Mouse (Mus musculus) heart, embryonic 12.5 days (tissue): ENCODE data around the gene Cd93. TPM values are rescaled to one million over a fixed set of nuclear protein-coding genes. Genes with fewer than 3 reads are reported as not detected.

Experiments used
- ATAC-seq: fragments of 200-750 bp; cut with Nextera tagmentation; 2 replicates; pipeline ENCODE4 v1.8.0; 2017; ENCODE audit warnings: moderate TSS enrichment, moderate library complexity; ENCODE audit not compliant: insufficient number of reproducible peaks, low FRiP score
- H3K27ac ChIP-seq: fragments of 300-500 bp; sonication (generic); 2 replicates; pipeline ENCODE4 v1.5.1; 2016; ENCODE audit warnings: mild to moderate bottlenecking, moderate library complexity; ENCODE audit not compliant: poor library complexity, severe bottlenecking
- H3K27me3 ChIP-seq: fragments of 300-500 bp; sonication (generic); replicated peaks from 2 replicates; pipeline ENCODE4 v1.6.1; 2016; ENCODE audit warnings: mild to moderate bottlenecking, moderate library complexity
- H3K36me3 ChIP-seq: fragments of 300-500 bp; sonication (generic); 2 replicates; pipeline ENCODE4 v1.6.1; 2016; ENCODE audit warnings: mild to moderate bottlenecking, moderate library complexity
- H3K4me1 ChIP-seq: fragments of 300-500 bp; sonication (generic); replicated peaks from 2 replicates; pipeline ENCODE4 v1.6.1; 2016; ENCODE audit warnings: mild to moderate bottlenecking
- H3K4me2 ChIP-seq: fragments of 300-500 bp; sonication (generic); 2 replicates; pipeline ENCODE4 v1.6.1; 2016; ENCODE audit warnings: mild to moderate bottlenecking, moderate library complexity
- H3K4me3 ChIP-seq: fragments of 300-500 bp; sonication (generic); 2 replicates; pipeline ENCODE4 v1.5.1; 2016; ENCODE audit warnings: mild to moderate bottlenecking
- H3K9ac ChIP-seq: fragments of 300-500 bp; sonication (generic); 2 replicates; pipeline ENCODE4 v1.6.1; 2016; ENCODE audit warnings: mild to moderate bottlenecking, moderate library complexity
- H3K9me3 ChIP-seq: fragments of 300-500 bp; sonication (generic); replicated peaks from 2 replicates; pipeline ENCODE4 v1.6.1; 2016; ENCODE audit warnings: mild to moderate bottlenecking, moderate library complexity
- WGBS: fragments of 180-500 bp; shearing (Covaris S2); methylation state at CpG from one replicate; pipeline ENCODE4 v1.1.7; 2016; 5-methylcytosine and 5-hydroxymethylcytosine counted together
- polyA plus RNA-seq: library from polyadenylated mRNA; unstranded; fragments of >200 nt; fragmentation: Nextera tagmentation; extraction: Ambion mirVana; gene quantifications from 2 replicates; pipeline ENCODE4 v1.2.1, GENCODE M21; 2016

The Cd93 gene
- polyA plus RNA-seq, 1 experiment from 2014 or later = 27.3 TPM

GRCm38 (mm10) chr2:148469341-148470238 lies 26.2 kb upstream of the Cd93 start:
- Histone ChIP-seq H3K4me2 (peak overlapping the region; percentile 37; the same call in 1 of the 2 replicates), H3K27me3 (no peaks in the 10 kb centered on the region), H3K9me3 (peaks cover 2% of the 10 kb centered on the region), H3K36me3 (no peaks in the 10 kb centered on the region), H3K4me3 (no peak overlapping the region), H3K4me1 (peaks cover 9% of the 10 kb centered on the region), H3K9ac (no peak overlapping the region), H3K27ac (peak overlapping the region; percentile 55)
- 20% methylated on average over 6 of the region's 7 CpGs for WGBS
- peak; percentile 90 for ATAC-seq

DNA sequence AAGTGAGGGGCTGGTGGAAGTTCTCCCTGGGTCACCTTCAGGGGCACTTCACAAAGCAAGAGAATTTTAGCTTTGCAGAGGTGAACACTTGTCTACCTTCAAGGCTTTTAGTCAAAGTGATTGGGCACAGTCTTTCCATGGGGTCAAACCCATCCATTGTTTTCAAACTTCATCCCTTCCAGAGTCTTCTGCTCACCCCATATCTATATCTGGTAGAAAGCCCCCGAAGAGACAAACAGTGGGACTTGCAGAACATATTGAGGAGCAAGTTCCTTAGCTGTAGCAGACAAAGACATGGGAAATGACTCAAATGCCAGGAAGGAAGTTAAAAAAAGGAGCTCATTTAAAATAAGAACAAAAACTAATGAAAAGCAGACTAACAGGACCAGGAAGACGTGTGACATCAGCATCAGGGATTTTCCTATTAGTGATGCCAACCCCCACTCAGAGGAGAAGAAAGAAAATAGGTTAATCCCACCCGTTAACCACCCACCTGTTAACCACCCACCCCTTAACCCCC lies 24.6 kb upstream of the Cd93 start:
- no peak overlapping the region for H3K27ac ChIP-seq
- H3K4me3 ChIP-seq = no peak overlapping the region
- H3K4me1 ChIP-seq = peaks cover 9% of the 10 kb centered on the region
- no peak overlapping the region for H3K9ac ChIP-seq
- no peaks in the 10 kb centered on the region for H3K36me3 ChIP-seq
- no peak for ATAC-seq
- no peaks in the 10 kb centered on the region for H3K27me3 ChIP-seq
- H3K9me3 ChIP-seq = peaks cover 2% of the 10 kb centered on the region
- WGBS = 55% methylated on average over 3 of the region's 3 CpGs
- H3K4me2 ChIP-seq = no peak overlapping the region

DNA sequence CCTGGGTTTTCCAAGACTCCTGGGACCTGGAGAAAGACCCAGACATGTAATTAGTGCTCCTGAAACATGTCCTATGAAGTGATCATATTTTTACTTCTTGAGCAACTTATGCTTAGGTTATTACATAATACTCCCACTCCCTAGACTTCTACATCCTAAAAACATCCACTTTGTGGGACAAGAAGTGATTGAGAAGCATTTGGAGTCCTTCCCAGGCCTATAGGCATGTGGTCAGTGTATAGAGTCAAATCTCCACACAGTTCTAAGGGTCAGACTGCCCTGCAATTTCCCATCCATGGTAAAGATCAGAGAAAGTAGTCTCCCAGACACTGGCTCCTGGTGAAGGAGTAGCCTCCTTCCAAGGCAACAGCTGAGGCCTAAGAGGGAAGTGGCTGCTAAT lies 12.0 kb upstream of the Cd93 start:
- no peak overlapping the region for H3K27ac ChIP-seq
- no peaks in the 10 kb centered on the region for H3K4me1 ChIP-seq
- no peak overlapping the region for H3K9ac ChIP-seq
- no peaks in the 10 kb centered on the region for H3K9me3 ChIP-seq
- H3K4me2 ChIP-seq = no peak overlapping the region
- ATAC-seq = no peak
- no peaks in the 10 kb centered on the region for H3K27me3 ChIP-seq
- no peak overlapping the region for H3K4me3 ChIP-seq
- H3K36me3 ChIP-seq = no peaks in the 10 kb centered on the region

GRCm38 (mm10) chr2:148454014-148454542 lies 10.7 kb upstream of the Cd93 start:
- no peak overlapping the region for H3K27ac ChIP-seq
- WGBS = 76% methylated on average over 4 of the region's 4 CpGs
- no peaks in the 10 kb centered on the region for H3K27me3 ChIP-seq
- H3K36me3 ChIP-seq = no peaks in the 10 kb centered on the region
- no peaks in the 10 kb centered on the region for H3K4me1 ChIP-seq
- no peak overlapping the region for H3K4me2 ChIP-seq
- H3K9ac ChIP-seq = no peak overlapping the region
- no peaks in the 10 kb centered on the region for H3K9me3 ChIP-seq
- no peak overlapping the region for H3K4me3 ChIP-seq
- ATAC-seq = no peak

- Histone ChIP-seq H3K27me3 (no peaks in the 10 kb centered on the region), H3K27ac (no peak overlapping the region), H3K9ac (no peak overlapping the region), H3K4me1 (no peaks in the 10 kb centered on the region), H3K4me2 (no peak overlapping the region), H3K36me3 (no peaks in the 10 kb centered on the region), H3K4me3 (no peak overlapping the region), H3K9me3 (no peaks in the 10 kb centered on the region)
- ATAC-seq = no peak
- 84% methylated on average over 3 of the region's 3 CpGs for WGBS
These were observed 9.7 kb upstream of the Cd93 start for GRCm38 (mm10) chr2:148453061-148453460.

DNA sequence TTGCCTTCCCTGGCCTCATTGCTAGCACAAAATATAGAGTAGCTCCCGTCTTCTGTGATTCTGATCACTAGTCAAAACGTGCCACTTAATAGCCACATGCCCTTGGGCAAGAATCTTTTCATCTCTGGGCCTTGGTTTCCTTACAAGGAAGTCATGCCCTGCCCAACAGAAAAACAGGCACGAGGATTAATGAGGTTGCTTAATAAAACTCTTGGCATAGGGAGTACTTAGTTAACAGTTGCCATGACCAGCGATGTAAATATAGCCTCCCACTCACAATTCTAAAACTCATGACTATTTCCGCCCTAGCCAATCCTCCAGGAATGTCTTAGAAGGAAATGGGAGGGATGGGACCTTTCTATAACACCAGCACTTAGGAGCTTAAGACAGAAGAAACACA lies 8.1 kb upstream of the Cd93 start:
- H3K27me3 ChIP-seq = no peaks in the 10 kb centered on the region
- H3K9ac ChIP-seq = no peak overlapping the region
- H3K4me2 ChIP-seq = no peak overlapping the region
- no peak overlapping the region for H3K27ac ChIP-seq
- no peak for ATAC-seq
- no peak overlapping the region for H3K4me3 ChIP-seq
- WGBS = 73% methylated on average over 5 of the region's 5 CpGs
- 0 out of 2 replicates have a peak, but pooled peaks cover 2% of the 10 kb centered on the region for H3K4me1 ChIP-seq
- no peaks in the 10 kb centered on the region for H3K36me3 ChIP-seq
- no peaks in the 10 kb centered on the region for H3K9me3 ChIP-seq

DNA sequence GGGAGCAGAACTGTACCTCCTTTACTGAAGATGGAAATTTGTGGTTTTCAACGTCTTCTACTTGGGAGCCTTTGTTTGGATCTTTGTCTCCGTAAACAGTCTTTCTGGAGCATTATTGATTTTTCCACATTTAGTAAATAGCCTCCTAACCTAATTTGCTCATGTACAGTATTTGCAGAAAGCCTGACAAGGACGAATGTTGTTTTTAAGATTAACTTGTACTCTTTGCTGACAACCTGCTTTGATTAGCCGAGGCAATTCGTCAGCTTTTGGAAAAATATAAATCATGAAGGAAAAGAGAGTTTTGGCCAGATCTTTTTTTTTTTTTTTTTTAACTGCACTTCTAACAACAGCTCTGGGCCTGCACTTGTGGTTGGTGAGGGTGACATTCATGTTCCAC lies 7.3 kb upstream of the Cd93 start:
- no peaks in the 10 kb centered on the region for H3K9me3 ChIP-seq
- ATAC-seq = no peak
- WGBS = 60% methylated on average over 5 of the region's 5 CpGs
- H3K36me3 ChIP-seq = no peaks in the 10 kb centered on the region
- no peak overlapping the region for H3K9ac ChIP-seq
- 0 out of 2 replicates have a peak, but pooled peaks cover 5% of the 10 kb centered on the region for H3K4me1 ChIP-seq
- H3K4me3 ChIP-seq = no peak overlapping the region
- H3K27ac ChIP-seq = no peak overlapping the region
- H3K27me3 ChIP-seq = no peaks in the 10 kb centered on the region
- H3K4me2 ChIP-seq = no peak overlapping the region

GRCm38 (mm10) chr2:148449659-148450058 lies 6.3 kb upstream of the Cd93 start:
- H3K36me3 ChIP-seq = no peaks in the 10 kb centered on the region
- no peak overlapping the region for H3K9ac ChIP-seq
- no peak for ATAC-seq
- H3K4me2 ChIP-seq = no peak overlapping the region
- 87% methylated on average over 1 of the region's 1 CpGs for WGBS
- H3K4me3 ChIP-seq = no peak overlapping the region
- peaks cover 6% of the 10 kb centered on the region; the same call in 1 of the 2 replicates for H3K4me1 ChIP-seq
- H3K9me3 ChIP-seq = no peaks in the 10 kb centered on the region
- no peaks in the 10 kb centered on the region for H3K27me3 ChIP-seq
- H3K27ac ChIP-seq = no peak overlapping the region

DNA sequence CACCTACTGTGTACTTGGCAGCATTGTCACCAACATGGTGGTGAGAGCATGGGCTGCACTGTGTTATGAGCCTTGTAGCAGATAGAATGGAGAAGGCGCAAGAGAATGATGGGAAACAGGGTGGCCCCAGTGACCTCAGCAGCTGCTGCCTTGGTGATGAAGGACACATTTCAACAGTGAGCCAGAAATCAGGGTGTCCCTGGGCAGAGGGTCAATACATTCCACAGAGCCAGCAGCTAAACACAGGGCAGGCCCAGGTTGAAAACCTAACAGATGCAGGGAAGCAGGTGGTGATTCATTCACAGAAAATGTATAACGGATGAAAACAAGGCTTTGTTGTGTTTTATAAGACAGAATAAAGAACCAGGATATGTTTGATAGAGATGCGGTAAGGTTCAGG lies 3.1 kb upstream of the Cd93 start:
- no peak overlapping the region for H3K9ac ChIP-seq
- H3K9me3 ChIP-seq = no peaks in the 10 kb centered on the region
- H3K4me2 ChIP-seq = no peak overlapping the region
- no peaks in the 10 kb centered on the region for H3K36me3 ChIP-seq
- peaks cover 22% of the 10 kb centered on the region for H3K4me1 ChIP-seq
- 60% methylated on average over 3 of the region's 3 CpGs for WGBS
- no peak overlapping the region for H3K4me3 ChIP-seq
- H3K27ac ChIP-seq = no peak overlapping the region
- no peak for ATAC-seq
- no peaks in the 10 kb centered on the region for H3K27me3 ChIP-seq

- 84% methylated on average over 1 of the region's 1 CpGs for WGBS
- no peaks in the 10 kb centered on the region for H3K36me3 ChIP-seq
- peaks cover 22% of the 10 kb centered on the region for H3K4me1 ChIP-seq
- no peaks in the 10 kb centered on the region for H3K27me3 ChIP-seq
- no peak overlapping the region for H3K9ac ChIP-seq
- H3K27ac ChIP-seq = no peak overlapping the region
- no peak overlapping the region for H3K4me3 ChIP-seq
- no peak overlapping the region for H3K4me2 ChIP-seq
- no peaks in the 10 kb centered on the region for H3K9me3 ChIP-seq
- ATAC-seq = no peak
These were observed 2.3 kb upstream of the Cd93 start for GRCm38 (mm10) chr2:148445616-148446015.

DNA sequence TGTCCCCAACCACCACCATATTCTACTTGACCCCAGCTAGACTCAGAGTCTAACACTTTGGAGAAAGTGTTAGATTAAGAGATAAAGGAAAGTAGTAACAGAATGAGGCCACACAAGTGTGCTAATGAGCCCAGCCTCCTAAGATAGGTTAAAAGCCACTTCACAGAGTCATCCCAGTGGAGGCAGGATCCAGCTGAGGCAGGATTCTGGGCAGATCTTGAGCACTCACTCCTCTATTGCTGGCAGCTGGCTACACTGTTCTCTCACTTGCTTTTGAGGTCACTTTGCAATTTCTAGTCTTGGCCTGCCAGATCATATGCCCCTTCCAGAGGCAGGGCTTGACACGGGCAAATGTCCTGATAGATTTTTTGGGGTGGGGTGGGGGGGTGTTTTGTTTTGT lies 1.1 kb upstream of the Cd93 start:
- no peaks in the 10 kb centered on the region for H3K9me3 ChIP-seq
- peaks cover 22% of the 10 kb centered on the region for H3K4me1 ChIP-seq
- no peak for ATAC-seq
- H3K9ac ChIP-seq = no peak overlapping the region
- H3K4me2 ChIP-seq = no peak overlapping the region
- 67% methylated on average over 1 of the region's 1 CpGs for WGBS
- H3K27ac ChIP-seq = peak overlapping the region; percentile 44
- no peaks in the 10 kb centered on the region for H3K36me3 ChIP-seq
- no peak overlapping the region for H3K4me3 ChIP-seq
- H3K27me3 ChIP-seq = no peaks in the 10 kb centered on the region
